Mouse (Mus musculus) A20 (cell line): ENCODE results near the gene Padi1.
A peak's percentile ranks its signal among the peaks of the same experiment; 100 is the strongest.

Experiments used
- DNase-seq: peaks from one replicate; pipeline ENCODE4 v3.0.0-alpha.2; 2011; ENCODE audit warnings: low read depth, low spot score

Gene Padi1

GRCm38 (mm10) chr4:140862036-140862650, 16.6 kb upstream of the Padi1 start:
- DNase-seq, result no peak

DNA sequence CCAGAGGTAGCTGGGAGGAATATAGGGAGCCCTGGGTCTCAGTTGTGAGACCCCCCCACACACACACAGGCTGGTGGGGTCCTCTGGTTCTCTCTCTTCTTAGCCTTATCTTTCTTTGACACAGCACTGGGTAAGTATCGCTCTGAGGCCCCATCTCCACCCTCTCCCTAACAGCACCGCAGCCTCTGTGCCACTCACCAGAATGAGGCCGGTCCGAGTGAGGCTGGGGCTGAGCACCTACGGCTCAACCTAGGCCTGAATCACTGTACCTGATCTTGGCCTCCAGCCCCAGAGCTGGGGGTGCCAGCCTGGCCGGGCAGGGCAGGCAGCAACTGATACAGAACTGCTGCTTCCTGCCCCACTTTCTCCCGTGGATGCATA, 15.2 kb upstream of the Padi1 start:
- DNase-seq, result no peak

DNA sequence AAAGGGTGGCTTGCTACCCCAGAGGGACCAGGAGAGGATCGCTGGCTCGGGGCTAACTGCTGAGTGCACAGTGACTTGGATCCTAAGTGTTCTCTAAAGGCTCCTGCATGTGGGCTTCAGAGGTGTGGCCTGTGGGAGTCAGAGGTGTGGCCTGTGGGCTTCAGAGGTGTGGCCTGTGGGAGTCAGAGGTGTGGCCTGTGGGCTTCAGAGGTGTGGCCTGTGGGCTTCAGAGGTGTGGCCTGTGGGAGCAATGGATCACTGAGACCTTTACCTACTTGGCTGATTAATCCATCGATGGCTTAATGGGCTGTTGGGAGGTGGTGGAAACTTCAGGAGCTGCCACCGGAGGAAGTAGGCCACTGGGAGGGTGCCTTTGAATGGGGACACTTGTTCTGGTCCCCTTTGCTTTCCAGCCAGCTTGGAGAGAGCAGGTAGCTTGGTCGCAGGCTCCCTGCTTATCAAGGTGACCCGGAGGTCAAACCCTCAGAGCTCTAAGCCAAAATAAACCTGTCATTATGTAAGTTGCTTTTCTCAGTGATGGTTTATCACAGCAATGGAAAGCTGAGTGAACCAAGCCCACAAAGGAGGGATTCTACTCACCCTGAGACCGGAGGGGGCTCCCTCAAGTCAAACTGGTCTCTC, 14.7 kb upstream of the Padi1 start:
- DNase-seq, result peak; percentile 61

DNA sequence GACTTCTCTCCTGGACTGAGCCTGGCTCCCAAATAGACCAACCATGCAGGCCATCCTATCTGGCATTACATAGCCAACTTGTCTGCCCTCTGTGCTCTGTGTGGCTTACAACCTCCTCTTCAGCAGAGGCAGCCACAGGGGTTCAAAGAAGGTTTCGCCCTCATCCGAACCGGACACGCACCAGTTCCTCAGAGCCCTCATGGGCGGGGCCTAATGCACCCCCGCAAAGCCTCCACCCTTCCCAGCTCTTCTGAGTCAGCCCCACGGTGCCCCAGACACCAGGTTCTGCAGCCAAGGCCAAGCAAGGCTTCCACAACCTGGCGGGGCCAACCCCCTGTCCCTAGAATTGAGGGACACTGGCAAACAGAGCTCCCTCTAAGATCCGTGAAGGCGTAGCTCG, 13.7 kb upstream of the Padi1 start:
- DNase-seq, result peak; percentile 57

DNA sequence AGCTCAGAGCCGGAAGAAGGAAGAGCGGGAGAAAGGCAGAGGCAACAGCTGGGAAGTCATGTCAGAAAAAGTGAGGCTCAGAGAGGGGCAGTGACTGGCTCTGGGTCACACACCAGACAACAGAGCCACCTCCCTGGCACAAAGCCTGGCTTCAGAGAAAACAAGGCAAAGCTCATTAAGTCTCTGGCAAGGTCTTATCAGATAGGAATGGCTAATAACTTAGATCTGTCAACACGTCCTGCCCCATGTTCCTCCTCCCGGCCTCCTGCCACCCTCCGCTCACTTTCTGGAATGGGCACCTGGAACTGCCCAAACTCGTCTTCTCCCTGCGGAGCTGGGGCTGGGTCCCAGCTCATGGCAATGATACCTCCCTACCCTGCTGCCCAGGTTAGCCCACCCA, 12.2 kb upstream of the Padi1 start:
- DNase-seq, result no peak

GRCm38 (mm10) chr4:140857041-140857440, 11.5 kb upstream of the Padi1 start:
- DNase-seq, result peak; percentile 38

GRCm38 (mm10) chr4:140855151-140855550, 9.6 kb upstream of the Padi1 start:
- peak; percentile 59 for DNase-seq

GRCm38 (mm10) chr4:140854455-140854864, 8.9 kb upstream of the Padi1 start:
- DNase-seq, result peak; percentile 85

DNA sequence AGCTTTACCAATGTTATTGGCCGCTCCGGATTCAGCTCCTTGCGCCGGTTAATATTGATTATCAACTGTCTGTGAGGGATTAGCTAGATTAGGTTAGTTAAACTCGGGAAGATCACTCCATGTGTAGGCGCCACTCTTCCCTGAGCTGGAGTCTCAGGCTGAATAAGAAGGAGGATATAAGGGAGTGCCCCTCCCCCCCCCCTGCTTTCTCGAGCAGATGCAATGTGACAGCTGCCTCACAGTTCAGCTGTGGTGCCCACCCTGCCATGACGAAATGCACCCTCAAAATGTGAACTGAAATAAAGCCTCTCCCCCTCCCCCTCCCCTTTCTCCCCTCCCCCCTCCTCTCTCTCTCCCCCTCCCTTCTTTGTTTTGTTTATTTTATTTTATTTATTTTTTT, 8.0 kb upstream of the Padi1 start:
- DNase-seq, result peak; percentile 71

DNA sequence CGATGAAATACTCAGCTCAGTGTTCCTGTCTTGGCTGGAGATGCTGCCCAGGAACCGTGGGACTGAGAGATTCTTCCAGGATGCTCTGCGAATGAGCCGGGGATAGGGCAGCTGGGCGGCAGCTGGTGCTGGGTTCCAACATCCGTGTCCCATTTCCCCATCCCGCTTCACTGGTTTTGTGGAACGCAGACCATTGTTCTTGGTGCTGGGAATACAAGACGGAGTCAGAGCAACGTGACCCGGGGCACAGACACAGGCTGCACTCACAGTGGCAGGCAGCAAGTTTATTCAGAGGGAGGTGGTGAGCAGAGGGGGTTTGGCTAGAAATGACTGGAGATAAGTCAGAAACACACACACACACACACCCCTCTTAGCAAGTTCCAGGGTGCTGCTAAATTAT, 3.7 kb upstream of the Padi1 start:
- DNase-seq, result no peak

DNA sequence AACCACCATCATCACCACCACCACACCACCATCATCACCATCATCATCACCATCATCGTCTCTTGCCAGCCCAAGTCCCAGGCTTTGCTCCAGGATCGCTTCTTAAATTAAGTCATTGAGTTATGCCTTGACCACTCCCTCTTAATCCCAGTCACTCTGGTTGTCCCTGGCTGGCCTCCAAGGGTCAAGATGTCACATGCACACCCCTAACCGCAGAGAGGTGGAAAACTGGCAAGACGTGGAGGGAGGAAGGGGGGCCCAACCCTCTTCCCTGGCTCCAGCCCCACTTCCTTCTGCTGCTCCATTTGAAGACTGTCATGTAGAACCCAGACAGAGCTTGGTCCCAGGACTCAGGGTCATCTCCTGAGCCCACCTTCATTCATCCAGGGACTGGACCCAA, 587 bp downstream of the Padi1 start:
- DNase-seq, result no peak

- DNase-seq, result no peak
Measured at GRCm38 (mm10) chr4:140843670-140844280, 1.8 kb downstream of the Padi1 start.

DNA sequence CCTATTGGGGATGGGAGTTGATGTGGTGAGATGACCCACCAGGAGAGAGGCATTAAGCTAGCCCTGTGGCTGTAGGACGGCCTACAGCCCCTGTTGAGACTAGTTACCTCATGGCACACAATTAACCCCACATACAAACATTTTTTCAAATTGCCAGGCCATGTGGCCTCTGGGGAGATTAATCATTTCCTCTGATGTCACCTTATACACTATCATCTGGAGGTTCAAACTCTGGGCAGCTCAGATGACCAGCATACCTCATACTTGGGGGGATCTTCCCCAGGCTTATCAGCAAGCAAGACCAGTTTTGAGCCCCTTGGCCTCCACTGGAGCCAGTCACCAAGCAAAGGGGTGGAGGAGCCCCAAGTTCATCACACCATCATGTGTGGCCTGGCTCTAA, 2.7 kb downstream of the Padi1 start:
- DNase-seq, result no peak

- DNase-seq, result peak; percentile 66
Measured at GRCm38 (mm10) chr4:140837879-140838278, 7.7 kb downstream of the Padi1 start.

DNA sequence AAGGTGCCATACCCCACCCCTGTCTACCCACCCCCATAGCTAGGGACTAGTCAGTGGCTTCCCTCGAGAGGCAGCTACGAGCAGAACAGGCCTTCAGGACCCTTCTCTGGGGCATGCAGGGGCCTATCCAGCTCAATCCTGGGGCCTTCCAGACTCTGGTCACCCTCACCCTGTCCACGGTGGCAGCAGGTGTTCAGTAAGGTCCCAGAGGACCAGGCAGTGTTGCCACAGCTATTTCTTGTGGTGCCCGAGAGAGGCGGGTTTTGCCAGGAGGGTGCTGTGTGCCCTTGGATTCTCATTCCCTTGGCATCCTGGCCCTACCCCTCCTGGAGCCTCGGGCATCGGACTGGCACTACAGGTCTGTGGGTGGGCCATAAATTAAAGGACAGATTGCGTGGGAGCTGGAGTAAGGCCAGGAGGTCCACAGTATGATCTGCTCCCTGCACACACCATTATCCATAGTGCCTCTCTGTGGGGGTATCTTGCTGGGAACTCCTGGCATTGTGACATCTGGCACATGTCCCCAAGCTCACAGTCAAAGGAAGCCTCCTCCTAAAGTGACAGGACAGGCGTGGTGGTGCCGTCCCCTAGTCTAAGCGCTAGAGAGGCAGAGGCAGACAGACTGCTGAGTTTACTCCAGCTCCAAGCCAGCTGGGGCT, 9.2 kb downstream of the Padi1 start:
- DNase-seq, result peak; percentile 34

DNA sequence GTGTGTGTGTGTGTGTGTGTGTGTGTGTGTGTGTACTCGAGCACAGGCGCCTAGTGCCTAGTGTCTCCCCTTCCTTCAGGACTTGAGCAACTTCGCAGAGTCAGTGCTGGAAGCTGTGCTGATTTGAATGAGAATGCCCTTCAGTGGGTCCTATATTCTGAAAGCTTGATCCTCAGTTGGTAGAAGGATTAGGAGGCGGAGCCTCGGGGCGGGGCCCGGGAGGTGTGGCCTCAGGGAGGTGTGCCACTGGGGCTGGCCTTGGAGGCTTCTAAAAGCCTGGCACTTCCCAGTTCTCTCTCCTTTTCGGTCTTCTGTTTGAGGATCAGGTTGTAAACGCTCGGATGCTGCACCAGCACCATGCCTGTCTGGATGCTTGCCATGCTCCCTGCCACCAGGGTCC, 9.9 kb downstream of the Padi1 start:
- DNase-seq, result no peak

- no peak for DNase-seq
Measured at GRCm38 (mm10) chr4:140834327-140834934, 11.1 kb downstream of the Padi1 start.

- DNase-seq, result no peak
Measured at GRCm38 (mm10) chr4:140832821-140833220, 12.8 kb downstream of the Padi1 start.

- DNase-seq, result no peak
Measured at GRCm38 (mm10) chr4:140831808-140832207, 13.8 kb downstream of the Padi1 start.

- DNase-seq, result peak; percentile 33
Measured at GRCm38 (mm10) chr4:140827237-140827636, 18.3 kb downstream of the Padi1 start.

- no peak for DNase-seq
Measured at GRCm38 (mm10) chr4:140825942-140826341, 19.6 kb downstream of the Padi1 start.

GRCm38 (mm10) chr4:140821988-140822387, 23.6 kb downstream of the Padi1 start:
- DNase-seq, result peak; percentile 64
